Mouse (Mus musculus) neural tube, embryonic 15.5 days (tissue): Measurements from ENCODE around the gene Dlg2. TPM values are rescaled to one million over a fixed set of nuclear protein-coding genes. Genes with fewer than 3 reads are reported as not detected.

Experiments
- ATAC-seq: fragments of 200-750 bp; cut with Nextera tagmentation; 2 replicates; pipeline ENCODE4 v1.8.0; 2017; ENCODE audit warnings: mild to moderate bottlenecking, moderate TSS enrichment, moderate library complexity; ENCODE audit not compliant: low FRiP score
- H3K27ac ChIP-seq: fragments of 300-500 bp; sonication (generic); replicated peaks from 2 replicates; pipeline ENCODE4 v1.5.1; 2015; ENCODE audit warnings: mild to moderate bottlenecking, inconsistent platforms
- H3K27me3 ChIP-seq: fragments of 300-500 bp; sonication (generic); replicated peaks from 2 replicates; pipeline ENCODE4 v1.6.1; 2015; ENCODE audit warnings: inconsistent platforms
- H3K36me3 ChIP-seq: fragments of 300-500 bp; sonication (generic); 2 replicates; pipeline ENCODE4 v1.6.1; 2015; ENCODE audit warnings: inconsistent platforms
- H3K4me1 ChIP-seq: fragments of 300-500 bp; sonication (generic); 2 replicates; pipeline ENCODE4 v1.6.1; 2015; ENCODE audit warnings: inconsistent platforms
- H3K4me2 ChIP-seq: fragments of 300-500 bp; sonication (generic); 2 replicates; pipeline ENCODE4 v1.6.1; 2015; ENCODE audit warnings: inconsistent platforms, mild to moderate bottlenecking, moderate library complexity
- H3K4me3 ChIP-seq: fragments of 300-500 bp; sonication (generic); replicated peaks from 2 replicates; pipeline ENCODE4 v1.5.1; 2015; ENCODE audit warnings: mild to moderate bottlenecking, inconsistent platforms
- H3K9ac ChIP-seq: fragments of 300-500 bp; sonication (generic); replicated peaks from 2 replicates; pipeline ENCODE4 v1.6.1; 2015; ENCODE audit warnings: mild to moderate bottlenecking, inconsistent platforms
- H3K9me3 ChIP-seq: fragments of 300-500 bp; sonication (generic); replicated peaks from 2 replicates; pipeline ENCODE4 v1.6.1; 2016; ENCODE audit warnings: inconsistent platforms
- WGBS: fragments of 180-500 bp; shearing (Covaris S2); methylation state at CpG from one replicate; pipeline ENCODE4 v1.1.7; 2015; ENCODE audit warnings: mixed read lengths; 5-methylcytosine and 5-hydroxymethylcytosine counted together
- polyA plus RNA-seq: library from polyadenylated mRNA; unstranded; fragments of >200 nt; fragmentation: Nextera tagmentation; extraction: Ambion mirVana; gene quantifications from 2 replicates; pipeline ENCODE4 v1.2.1, GENCODE M21; 2015

Dlg2 gene
- polyA plus RNA-seq, 1 experiment from 2014 or later: 29.9 TPM

DNA sequence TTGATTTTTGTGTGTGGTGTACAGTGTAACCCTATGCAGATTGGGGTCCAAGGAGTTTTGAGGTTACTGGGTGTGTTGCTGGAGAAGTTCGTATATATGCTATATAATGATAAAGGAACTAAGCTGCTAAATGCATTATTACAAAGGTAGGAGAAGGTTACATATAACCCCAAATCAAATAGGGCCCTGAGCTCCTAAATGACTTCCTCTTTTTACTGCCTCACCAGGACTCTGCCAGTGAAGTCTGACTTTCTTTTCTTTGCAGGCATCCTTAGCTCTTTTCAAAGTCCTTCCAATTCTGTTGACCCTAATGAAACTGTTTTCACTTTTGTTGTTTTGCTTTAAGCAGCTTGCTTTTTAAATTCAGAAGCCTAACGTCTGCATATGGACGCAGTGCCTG, 1016.8 kb downstream of the Dlg2 start:
- ATAC-seq: no peak
- no peak overlapping the region for H3K4me3 ChIP-seq
- no peaks in the 10 kb centered on the region for H3K4me1 ChIP-seq
- no peak overlapping the region for H3K4me2 ChIP-seq
- no peaks in the 10 kb centered on the region for H3K36me3 ChIP-seq
- H3K27me3 ChIP-seq: no peaks in the 10 kb centered on the region
- 51% methylated on average over 3 of the region's 3 CpGs for WGBS
- H3K9me3 ChIP-seq: no peaks in the 10 kb centered on the region
- H3K9ac ChIP-seq: no peak overlapping the region
- no peak overlapping the region for H3K27ac ChIP-seq

DNA sequence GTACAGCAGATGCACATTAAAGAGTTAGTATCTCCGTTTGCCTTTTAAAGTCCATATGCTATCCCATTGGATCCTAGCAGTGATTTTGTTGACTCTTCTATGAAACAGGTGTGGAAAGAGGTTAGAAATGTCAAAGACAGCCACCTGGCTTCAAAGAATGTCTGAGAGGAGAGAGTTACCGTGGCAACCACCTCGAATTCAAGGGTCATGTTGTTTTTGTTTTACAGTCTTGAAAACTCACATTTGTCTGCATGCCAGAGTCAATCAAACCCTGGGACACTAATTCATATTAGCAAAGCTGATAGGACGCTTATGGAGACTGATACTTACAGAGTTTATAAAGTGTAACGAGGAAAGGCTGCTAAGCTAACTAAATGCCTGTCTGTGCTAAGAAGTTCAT, 1019.1 kb downstream of the Dlg2 start:
- Histone ChIP-seq H3K4me1 (no peaks in the 10 kb centered on the region), H3K27ac (no peak overlapping the region), H3K4me2 (no peak overlapping the region), H3K9me3 (no peaks in the 10 kb centered on the region), H3K4me3 (no peak overlapping the region), H3K27me3 (no peaks in the 10 kb centered on the region), H3K36me3 (no peaks in the 10 kb centered on the region), H3K9ac (no peak overlapping the region)
- no peak for ATAC-seq
- WGBS: 72% methylated on average over 5 of the region's 5 CpGs

DNA sequence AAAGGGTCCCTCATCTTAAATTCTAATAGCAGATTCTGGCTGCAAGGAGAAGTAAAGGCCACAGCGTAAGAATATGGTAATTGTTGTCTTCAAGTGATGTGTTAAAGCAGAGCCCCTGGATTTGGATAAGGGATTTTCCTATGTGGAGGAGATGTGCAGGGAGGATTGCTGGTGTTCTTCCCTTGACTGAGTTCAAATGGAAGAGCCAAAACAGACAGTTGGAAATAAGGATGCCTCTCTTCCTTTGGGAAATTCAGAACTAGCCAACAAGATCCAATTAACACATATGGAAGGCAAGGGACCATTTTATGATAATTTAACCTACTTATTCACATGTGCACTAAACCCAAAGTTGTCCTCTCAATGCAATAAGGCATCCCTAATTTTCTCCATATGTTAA, 1034.6 kb downstream of the Dlg2 start:
- Histone ChIP-seq H3K4me2 (no peak overlapping the region), H3K36me3 (no peaks in the 10 kb centered on the region), H3K27ac (no peak overlapping the region), H3K9ac (no peak overlapping the region), H3K27me3 (no peaks in the 10 kb centered on the region), H3K4me3 (no peak overlapping the region), H3K9me3 (no peaks in the 10 kb centered on the region), H3K4me1 (no peaks in the 10 kb centered on the region)
- 0 out of 2 replicates have a peak, but pooled peaks have one; percentile 35 for ATAC-seq
- WGBS: 63% methylated on average over 1 of the region's 1 CpGs

DNA sequence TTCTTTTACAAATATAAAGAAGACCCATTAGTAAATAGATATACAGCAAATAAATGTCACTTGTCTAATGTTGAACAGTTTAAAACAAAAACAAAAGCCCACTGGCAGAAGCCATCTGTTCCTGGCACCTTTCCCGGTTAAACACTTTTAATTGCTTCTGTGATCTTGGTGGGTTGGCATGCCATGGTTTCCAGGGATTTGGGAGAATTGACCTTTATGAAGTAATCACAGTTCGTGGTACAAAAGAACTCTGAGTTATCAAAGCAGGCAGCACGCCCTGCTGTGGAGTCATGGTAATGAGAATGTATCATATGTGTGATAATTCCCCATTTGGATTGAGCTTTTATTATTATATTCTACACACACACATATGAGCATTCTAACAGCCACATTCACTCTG, 1038.0 kb downstream of the Dlg2 start:
- Histone ChIP-seq H3K9ac (no peak overlapping the region), H3K27ac (no peak overlapping the region), H3K36me3 (no peaks in the 10 kb centered on the region), H3K27me3 (no peaks in the 10 kb centered on the region), H3K4me2 (no peak overlapping the region), H3K4me3 (no peak overlapping the region), H3K4me1 (no peaks in the 10 kb centered on the region), H3K9me3 (no peaks in the 10 kb centered on the region)
- WGBS: 30% methylated on average over 3 of the region's 3 CpGs
- ATAC-seq: no peak

DNA sequence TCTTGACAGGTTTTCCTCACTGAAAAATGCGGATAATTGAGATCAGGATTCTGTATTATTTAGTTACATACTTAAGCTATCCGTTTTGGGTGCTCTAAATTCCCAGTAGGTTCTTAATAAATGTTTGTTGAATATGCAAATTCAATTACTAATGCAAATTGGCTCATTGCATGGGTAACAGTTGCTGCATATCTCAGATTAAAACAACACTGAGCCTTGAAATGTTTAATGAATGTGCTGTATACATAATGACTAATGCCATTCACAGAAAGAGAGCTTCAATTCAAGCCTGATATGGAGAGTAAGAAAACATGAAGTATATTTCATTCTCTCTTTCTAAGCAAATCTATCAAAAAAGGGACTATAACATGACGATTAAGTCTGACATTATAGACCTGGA, 1039.8 kb downstream of the Dlg2 start:
- no peaks in the 10 kb centered on the region for H3K4me1 ChIP-seq

DNA sequence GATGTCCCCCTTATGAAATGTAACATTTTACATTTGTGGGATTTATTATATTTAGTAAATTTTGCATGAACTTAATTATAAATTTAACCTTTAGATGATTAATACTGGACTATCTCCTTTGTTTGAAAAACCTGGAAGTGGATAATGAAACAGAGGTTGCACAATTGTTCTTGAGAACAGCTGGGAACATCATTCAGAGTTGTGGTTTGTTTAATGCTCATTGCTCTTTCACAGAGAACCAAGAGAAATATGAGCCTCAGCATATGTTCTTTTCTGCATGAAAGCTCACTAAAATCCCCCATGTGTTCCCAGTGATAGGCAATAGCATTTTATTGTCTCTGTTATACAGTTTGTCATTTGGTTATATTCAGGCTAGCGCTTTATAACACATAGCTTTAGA, 1049.4 kb downstream of the Dlg2 start:
- ATAC-seq: 0 out of 2 replicates have a peak, but pooled peaks have one; percentile 38
- Histone ChIP-seq H3K4me1 (no peaks in the 10 kb centered on the region), H3K27me3 (no peaks in the 10 kb centered on the region), H3K9ac (no peak overlapping the region), H3K27ac (no peak overlapping the region), H3K4me3 (no peak overlapping the region), H3K4me2 (no peak overlapping the region), H3K9me3 (no peaks in the 10 kb centered on the region), H3K36me3 (no peaks in the 10 kb centered on the region)
- WGBS: 59% methylated on average over 1 of the region's 1 CpGs

More for the DNA sequence above, 1039.8 kb downstream of the Dlg2 start:
- H3K4me3 ChIP-seq: no peak overlapping the region
- 58% methylated on average over 3 of the region's 3 CpGs for WGBS
- no peaks in the 10 kb centered on the region for H3K27me3 ChIP-seq
- no peak overlapping the region for H3K27ac ChIP-seq
- ATAC-seq: no peak
- H3K9ac ChIP-seq: no peak overlapping the region
- no peaks in the 10 kb centered on the region for H3K36me3 ChIP-seq
- no peak overlapping the region for H3K4me2 ChIP-seq
- no peaks in the 10 kb centered on the region for H3K9me3 ChIP-seq

DNA sequence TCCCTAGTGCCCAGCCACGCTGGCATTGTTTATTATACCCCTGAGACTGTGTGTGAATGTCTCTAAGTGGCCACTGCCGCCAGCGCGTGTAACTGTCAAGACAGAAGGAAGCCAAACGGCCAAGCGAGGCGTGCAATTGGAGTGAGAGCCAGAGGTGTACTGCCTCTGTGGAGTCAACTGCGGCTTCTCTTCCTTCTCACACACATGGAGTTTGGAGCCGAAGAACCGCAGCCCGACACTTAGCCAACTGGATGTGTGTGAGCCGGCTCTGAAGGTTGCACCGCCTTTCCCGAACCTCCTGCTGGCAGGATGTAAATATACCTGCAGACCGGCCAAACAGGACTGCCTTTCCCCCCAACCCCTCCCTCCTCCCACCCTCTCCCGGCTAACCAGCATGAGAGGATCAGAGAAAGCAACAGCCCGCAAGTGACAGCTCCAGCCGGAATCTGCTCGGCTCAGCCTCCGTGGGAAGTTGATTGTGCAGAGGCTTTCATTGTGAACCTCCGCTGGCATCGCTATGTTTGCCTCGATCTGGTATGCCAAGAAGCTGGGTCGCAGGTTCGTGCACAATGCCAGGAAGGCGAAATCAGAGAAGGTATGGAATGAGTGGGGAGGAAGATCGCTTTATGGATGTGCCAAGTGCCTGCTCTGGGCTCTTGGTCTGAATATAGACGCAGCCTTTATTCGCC, 1066.3 kb downstream of the Dlg2 start:
- no peaks in the 10 kb centered on the region for H3K27me3 ChIP-seq
- peak; percentile 82 for ATAC-seq
- 2% methylated on average over 29 of the region's 29 CpGs for WGBS
- H3K9ac ChIP-seq: peak overlapping the region; percentile 61
- no peaks in the 10 kb centered on the region for H3K36me3 ChIP-seq
- H3K4me1 ChIP-seq: peaks cover 12% of the 10 kb centered on the region; the same call in 1 of the 2 replicates
- peak overlapping the region; percentile 84 for H3K27ac ChIP-seq
- H3K4me2 ChIP-seq: peak overlapping the region; percentile 71
- H3K9me3 ChIP-seq: no peaks in the 10 kb centered on the region
- peak overlapping the region; percentile 52 for H3K4me3 ChIP-seq

DNA sequence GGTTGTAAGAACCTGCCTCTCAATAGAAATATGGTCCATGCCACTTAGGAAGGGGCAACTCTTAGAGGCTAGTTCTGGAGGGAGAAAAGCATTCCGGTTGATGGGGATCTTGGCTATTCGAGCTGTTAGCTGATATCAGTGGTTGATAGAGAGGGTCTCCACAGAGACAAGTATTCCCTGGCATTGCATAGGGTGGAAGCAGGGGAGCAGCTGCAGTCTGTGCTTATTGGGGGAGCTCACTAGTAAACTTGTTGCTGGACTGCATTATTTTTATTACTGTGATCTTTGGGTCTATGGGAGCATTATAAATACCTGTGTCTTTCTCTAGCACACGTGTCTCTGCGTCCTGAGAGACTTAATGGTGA, 1066.8 kb downstream of the Dlg2 start:
- H3K27me3 ChIP-seq: no peaks in the 10 kb centered on the region
- H3K9ac ChIP-seq: peak overlapping the region; percentile 61
- ATAC-seq: peak; percentile 75
- peak overlapping the region; percentile 52 for H3K4me3 ChIP-seq
- H3K4me1 ChIP-seq: peaks cover 12% of the 10 kb centered on the region; the same call in 1 of the 2 replicates
- H3K4me2 ChIP-seq: peak overlapping the region; percentile 71
- no peaks in the 10 kb centered on the region for H3K9me3 ChIP-seq
- H3K36me3 ChIP-seq: no peaks in the 10 kb centered on the region
- peak overlapping the region; percentile 84 for H3K27ac ChIP-seq
- 25% methylated on average over 4 of the region's 4 CpGs for WGBS

DNA sequence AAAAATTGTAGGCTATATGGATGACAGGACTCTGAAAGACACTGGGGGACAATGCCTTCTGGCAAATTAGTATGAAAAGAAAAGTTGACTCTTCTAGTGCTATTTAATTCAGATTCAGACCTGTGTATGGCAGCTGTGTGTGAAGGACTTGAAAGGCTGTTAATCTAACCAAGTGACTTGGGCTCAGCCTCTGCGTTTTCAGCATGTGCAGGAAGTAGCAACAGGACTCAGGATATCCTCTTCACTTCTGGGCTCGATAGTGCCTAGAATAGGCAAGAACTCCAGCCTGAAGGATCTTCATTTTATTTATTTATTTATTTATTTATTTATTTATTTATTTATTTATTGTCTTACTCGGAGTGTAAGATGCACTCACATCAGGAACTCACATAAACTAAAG, 1068.1 kb downstream of the Dlg2 start:
- H3K4me3 ChIP-seq: peak overlapping the region; percentile 52
- H3K4me2 ChIP-seq: peak overlapping the region; percentile 71
- H3K4me1 ChIP-seq: peaks cover 12% of the 10 kb centered on the region; the same call in 1 of the 2 replicates
- no peaks in the 10 kb centered on the region for H3K9me3 ChIP-seq
- H3K36me3 ChIP-seq: no peaks in the 10 kb centered on the region
- no peak overlapping the region for H3K9ac ChIP-seq
- H3K27ac ChIP-seq: no peak overlapping the region
- 73% methylated on average over 3 of the region's 3 CpGs for WGBS
- no peak for ATAC-seq
- H3K27me3 ChIP-seq: no peaks in the 10 kb centered on the region

DNA sequence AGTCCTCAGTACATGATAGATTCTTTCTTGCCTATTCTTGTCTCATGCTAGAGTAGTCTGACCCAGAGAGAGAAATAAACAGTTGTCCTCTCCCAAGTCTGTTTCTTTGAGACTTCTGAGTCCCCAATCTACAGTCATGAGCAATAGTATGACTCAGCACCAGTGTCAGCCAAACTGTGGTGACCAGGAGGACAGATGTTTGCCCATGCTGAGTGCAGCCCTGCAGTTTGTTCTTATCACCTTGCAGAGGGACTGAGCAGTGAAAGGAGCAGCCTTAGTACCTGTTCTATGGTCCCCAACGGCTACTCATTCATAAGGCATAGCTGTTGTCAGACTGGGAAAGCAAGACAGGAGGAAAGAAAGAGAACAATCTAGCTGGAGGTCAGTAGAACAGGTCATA, 1072.3 kb downstream of the Dlg2 start:
- H3K4me3 ChIP-seq: no peak overlapping the region
- H3K27me3 ChIP-seq: no peaks in the 10 kb centered on the region
- no peak overlapping the region for H3K9ac ChIP-seq
- H3K27ac ChIP-seq: no peak overlapping the region
- no peak for ATAC-seq
- no peaks in the 10 kb centered on the region for H3K4me1 ChIP-seq
- no peaks in the 10 kb centered on the region for H3K9me3 ChIP-seq
- no peak overlapping the region for H3K4me2 ChIP-seq
- H3K36me3 ChIP-seq: no peaks in the 10 kb centered on the region
- 79% methylated on average over 1 of the region's 1 CpGs for WGBS

DNA sequence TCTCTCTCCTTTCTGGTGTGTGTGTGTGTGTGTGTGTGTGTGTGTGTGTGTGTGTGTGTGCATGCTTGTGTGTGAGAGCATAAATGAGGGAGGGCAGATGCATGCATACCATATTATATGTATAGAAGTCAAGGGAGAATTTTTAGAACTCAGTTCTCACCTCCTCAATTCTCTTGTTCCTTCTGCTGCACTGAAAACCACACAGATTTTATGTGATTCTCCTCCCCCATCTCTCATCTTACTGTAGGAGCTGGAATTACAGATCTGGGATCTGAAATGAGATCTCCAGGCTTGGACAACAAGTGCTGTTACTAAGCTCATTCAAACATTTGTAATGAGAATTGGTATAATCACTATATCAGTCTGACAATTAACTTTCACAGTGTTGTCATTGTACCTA, 1081.1 kb downstream of the Dlg2 start:
- no peaks in the 10 kb centered on the region for H3K9me3 ChIP-seq
- H3K4me3 ChIP-seq: no peak overlapping the region
- ATAC-seq: no peak
- H3K36me3 ChIP-seq: no peaks in the 10 kb centered on the region
- no peaks in the 10 kb centered on the region for H3K27me3 ChIP-seq
- H3K9ac ChIP-seq: no peak overlapping the region
- H3K4me1 ChIP-seq: no peaks in the 10 kb centered on the region
- no peak overlapping the region for H3K4me2 ChIP-seq
- no peak overlapping the region for H3K27ac ChIP-seq

DNA sequence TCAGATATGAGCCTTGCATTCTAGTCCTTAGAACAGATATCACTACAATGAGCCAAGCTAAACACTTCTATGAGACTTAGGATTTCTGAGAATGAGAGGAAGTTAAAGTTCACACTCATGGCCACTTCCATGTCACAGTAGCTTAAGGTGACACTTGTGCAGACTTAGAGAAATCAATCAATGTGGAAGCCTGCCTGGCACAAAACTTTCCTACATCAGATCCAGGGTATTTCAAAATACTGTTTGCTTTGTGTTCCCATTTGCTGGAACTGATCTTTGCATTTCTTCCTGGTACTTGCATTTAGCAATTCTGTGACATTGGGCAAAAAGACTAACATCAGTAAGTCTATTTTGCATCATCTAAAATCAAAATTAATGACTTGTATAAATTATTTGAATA, 1091.0 kb downstream of the Dlg2 start:
- H3K9ac ChIP-seq: no peak overlapping the region
- no peak for ATAC-seq
- H3K4me3 ChIP-seq: no peak overlapping the region
- H3K27ac ChIP-seq: no peak overlapping the region
- no peaks in the 10 kb centered on the region for H3K9me3 ChIP-seq
- no peaks in the 10 kb centered on the region for H3K27me3 ChIP-seq
- no peak overlapping the region for H3K4me2 ChIP-seq
- H3K4me1 ChIP-seq: no peaks in the 10 kb centered on the region
- H3K36me3 ChIP-seq: no peaks in the 10 kb centered on the region
